Mouse (Mus musculus) neutrophil, adult 5-6 weeks (primary cell): Measurements from ENCODE around the gene Vwa3b. TPM values are rescaled to one million over a fixed set of nuclear protein-coding genes. Genes with fewer than 3 reads are reported as not detected.

ENCODE experiments used
- ATAC-seq: fragments of 151-379, 151-347 bp; 2 replicates; pipeline ENCODE4 v1.8.0; 2017; ENCODE audit warnings: mild to moderate bottlenecking, moderate TSS enrichment; ENCODE audit not compliant: insufficient number of reproducible peaks, poor library complexity, low FRiP score, severe bottlenecking; ENCODE audit errors: extremely low read depth
- total RNA-seq: library from RNA; stranded (forward); fragments of 200-1000 nt; gene quantifications from 2 replicates; pipeline ENCODE4 v1.2.3, GENCODE M21; 2017

The Vwa3b gene
- 0.25 and 0.35 TPM in 2 replicates for total RNA-seq

GRCm38 (mm10) chr1:37025962-37026686 is at the start of gene Vwa3b:
Gene Vwa3b, plus strand, starts transcription at chr1:37026596.
- no peak for ATAC-seq

GRCm38 (mm10) chr1:36976770-36977169 is 49.6 kb upstream of the Vwa3b start:
- ATAC-seq = no peak

DNA sequence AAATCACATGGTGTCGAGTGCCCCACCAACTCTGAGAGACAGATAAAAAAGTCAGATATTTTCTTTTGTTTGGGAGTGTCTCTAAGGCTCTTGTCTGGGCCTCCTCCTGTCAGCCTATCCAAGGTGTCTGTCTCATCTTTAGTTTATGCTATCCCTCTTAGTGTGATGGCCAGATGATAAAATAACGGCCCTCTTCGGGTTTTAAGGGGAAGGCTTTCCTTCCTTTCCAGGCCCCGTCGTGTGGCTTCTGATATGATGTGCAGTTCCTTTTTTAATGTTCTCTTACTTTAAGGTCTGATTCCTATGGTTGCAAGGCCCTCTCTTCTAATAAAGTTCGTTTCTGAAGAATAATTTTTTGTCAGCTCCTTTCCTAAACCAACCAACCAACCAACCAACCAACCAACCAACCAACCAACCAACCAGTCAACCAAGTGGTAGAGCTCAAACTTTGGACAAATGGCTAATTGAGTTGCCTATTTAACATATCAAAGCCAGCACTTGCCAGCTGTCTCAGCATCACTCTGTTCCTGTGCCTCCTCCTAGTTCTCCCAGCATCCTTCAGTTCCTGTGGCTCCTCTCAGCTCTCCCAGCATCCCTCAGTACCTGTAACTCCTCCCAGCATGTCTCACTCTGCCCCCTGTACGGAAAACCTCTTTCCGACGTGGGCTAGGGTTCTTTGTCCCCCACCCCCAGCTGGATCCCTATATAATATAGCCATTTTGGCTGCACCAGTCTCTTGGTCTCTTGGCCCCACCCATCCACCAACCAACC is 44.0 kb upstream of the Vwa3b start:
- no peak for ATAC-seq

- ATAC-seq = no peak
Measured at GRCm38 (mm10) chr1:36983754-36984153, 42.6 kb upstream of the Vwa3b start.

- ATAC-seq = no peak
Measured at GRCm38 (mm10) chr1:36984406-36984805, 42.0 kb upstream of the Vwa3b start.

DNA sequence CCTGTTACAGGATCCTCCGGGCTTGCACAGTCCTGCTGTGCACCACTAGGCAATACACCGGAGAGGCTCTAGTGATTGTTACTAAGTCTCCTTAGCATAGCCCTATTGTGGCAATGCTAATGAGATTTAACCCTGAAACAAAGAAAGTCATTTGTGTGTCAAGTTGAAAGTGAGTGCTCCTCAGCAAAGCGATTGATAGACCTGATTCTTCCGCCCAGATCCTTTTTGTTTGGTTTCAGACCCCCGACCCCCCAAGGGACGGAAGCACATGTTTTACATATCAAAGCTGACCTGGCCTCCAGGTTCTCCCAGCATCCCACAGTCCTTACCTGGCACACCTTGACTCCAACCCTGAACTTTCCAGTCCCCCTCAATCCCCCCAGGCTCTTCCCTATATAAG is 40.5 kb upstream of the Vwa3b start:
- no peak for ATAC-seq

DNA sequence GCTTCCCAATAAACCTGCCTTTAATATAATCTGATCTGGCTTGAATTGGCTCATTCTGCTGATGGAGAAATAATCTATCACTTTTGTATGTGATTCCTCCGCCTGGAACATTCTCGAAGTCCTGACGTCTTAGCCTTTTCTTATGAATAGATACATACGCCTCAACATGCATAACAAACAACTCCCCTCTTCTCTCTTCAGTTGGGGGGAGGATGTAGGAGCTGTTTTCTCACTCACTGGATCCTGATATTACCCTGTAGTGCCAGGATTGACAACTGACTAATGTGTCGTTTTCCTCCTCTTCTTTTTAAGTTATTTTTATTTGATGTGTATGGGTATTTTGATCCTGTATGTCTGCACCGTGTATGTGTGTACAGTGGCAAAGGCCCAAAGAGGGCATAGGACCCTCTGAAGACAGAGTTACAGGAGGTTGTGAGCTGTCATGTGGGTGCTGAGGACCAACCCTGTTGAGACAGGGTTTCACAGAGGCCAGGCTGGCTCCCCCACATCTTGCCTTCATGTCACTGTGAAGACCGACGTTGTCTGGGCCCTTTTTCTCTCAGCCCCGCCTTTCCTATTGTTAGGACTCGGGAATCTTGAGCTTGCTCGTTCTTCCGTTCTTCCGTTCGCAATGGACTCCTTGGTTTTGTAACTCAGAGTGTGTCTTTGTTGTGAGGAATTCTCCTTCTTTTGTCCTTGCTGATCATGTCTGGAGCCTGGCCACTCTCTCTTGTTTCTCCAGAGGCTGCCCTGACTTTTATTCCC is 39.8 kb upstream of the Vwa3b start:
- ATAC-seq = no peak

- peak; percentile 49; the same call in 1 of the 2 replicates for ATAC-seq
Measured at GRCm38 (mm10) chr1:36987172-36988148, 38.9 kb upstream of the Vwa3b start.

- no peak for ATAC-seq
Measured at GRCm38 (mm10) chr1:36988161-36988560, 38.2 kb upstream of the Vwa3b start.

GRCm38 (mm10) chr1:36988561-36988960 is 37.8 kb upstream of the Vwa3b start:
- ATAC-seq = no peak

- ATAC-seq = no peak
Measured at GRCm38 (mm10) chr1:36994296-36994695, 32.1 kb upstream of the Vwa3b start.

GRCm38 (mm10) chr1:36995760-36996159 is 30.6 kb upstream of the Vwa3b start:
- ATAC-seq = no peak

DNA sequence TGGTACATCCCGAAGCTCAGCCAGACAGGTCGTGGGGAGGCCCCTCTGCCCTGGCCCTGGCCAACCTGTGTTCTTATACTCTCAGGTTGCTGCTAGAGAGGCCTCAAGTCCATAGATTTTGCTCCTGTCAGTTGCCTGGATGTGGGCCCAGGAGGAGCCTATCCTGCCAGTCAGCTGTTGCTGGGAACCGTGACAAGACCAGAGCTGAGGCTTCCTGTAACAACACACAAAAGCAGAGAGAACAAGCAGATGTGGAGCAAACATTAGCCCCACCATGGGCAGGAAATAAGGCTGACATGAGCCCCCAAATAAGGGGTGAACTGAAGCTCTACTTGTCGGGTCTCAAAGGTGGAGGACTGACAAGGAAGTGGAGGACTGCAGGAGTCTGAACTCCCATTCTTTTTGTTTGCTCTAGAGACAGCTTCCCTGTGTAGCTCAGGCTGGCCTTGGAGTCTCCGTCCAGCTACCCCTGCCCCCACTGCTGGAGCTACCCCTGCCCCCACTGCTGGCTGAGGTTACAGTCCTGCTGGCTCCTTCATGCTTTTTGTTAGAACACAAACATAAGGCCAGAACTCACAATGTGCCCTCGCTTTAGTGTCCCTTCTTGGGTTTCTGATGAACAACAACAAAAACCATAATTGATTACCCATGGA is 29.7 kb upstream of the Vwa3b start:
- ATAC-seq = no peak

DNA sequence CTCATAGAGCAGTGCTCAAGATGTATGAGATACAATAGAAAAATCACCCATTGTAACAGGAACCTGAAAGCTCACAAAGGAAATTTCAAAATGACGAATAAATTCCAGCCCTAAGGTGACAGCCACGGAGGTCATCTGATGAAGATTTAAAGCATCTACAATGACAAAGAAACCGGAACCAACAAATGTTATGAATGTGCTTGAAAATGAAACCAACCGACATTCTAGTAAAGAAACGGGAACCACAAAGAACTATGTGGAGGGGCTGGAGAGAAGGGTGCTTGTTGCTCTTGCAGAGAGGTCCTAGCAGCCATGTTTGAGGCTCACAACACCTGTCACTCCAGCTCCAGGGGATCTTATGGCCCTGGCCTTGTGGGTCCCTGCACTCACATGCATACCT is 26.1 kb upstream of the Vwa3b start:
- peak; percentile 85 for ATAC-seq

DNA sequence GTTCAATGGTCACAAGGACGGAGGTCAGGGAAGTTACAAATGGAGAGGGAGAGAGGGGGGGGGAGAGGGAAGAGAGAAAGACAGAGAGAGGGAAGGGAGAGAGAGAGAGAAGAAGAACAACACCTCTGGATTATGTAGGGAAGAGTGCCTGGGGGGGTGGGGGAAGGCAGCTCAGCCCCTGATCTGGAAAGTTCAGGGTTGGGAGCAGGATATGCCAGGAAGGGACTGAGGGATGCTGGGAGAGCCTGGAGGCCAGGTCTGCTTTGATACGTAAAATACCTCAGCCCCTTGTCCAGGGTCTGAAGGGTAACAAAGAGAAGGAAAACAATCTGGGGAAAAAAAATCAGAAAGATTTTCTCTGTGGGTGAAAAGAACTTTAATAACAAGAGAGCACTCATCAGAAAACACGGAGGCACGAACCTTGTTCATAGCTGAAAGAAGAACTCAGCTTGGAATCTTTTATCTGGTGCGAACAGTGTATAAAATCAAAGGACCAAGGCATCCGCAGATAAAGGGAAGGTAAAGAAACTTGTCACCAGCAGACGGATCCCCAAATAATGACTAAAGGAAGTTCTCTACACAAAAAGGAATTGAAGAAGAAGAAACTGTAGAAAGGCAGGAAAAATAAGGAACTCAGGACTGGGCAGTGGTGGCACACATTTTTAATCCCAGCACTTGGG is 24.6 kb upstream of the Vwa3b start:
- ATAC-seq = no peak

DNA sequence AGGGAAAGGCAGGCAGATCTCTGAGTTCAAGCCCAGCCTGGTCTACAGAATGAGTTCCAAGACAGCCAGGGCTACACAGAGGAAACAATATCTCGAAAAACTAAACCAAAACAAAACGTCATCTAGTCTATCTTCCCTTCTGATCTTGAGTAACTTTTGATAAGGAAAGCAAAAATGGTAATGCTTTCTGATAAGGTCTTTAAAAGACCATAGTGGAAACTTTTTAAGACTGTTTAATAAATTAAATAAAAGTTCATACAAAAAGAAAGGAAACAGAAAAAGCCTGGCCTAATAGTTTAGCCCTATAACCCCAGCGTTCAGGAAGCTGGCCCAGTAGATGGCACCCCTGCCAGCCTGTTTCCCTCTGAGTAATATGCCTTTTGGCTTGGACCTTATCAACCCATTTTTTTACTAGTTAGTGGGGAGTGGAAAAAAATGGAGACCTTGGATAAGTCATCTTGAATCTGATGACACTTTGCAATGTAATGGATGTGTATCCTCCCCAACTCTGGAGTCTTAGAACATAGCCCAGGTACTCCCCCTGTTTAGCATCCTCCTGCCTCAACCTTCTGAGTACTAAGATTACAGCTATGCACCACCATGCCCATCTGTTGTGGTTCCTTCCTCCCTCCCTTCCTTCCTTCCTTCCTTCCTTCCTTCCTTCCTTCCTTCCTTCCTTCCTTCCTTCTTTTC is 23.9 kb upstream of the Vwa3b start:
- ATAC-seq = no peak

- no peak for ATAC-seq
Measured at GRCm38 (mm10) chr1:37004533-37004932, 21.9 kb upstream of the Vwa3b start.
